Mouse (Mus musculus): ENCODE results near the gene Il31ra. TPM values are rescaled to one million over a fixed set of nuclear protein-coding genes. Genes with fewer than 3 reads are reported as not detected.

Gene Il31ra
- polyA plus RNA-seq, 1 experiment from 2014 or later, result 0.09 TPM

DNA sequence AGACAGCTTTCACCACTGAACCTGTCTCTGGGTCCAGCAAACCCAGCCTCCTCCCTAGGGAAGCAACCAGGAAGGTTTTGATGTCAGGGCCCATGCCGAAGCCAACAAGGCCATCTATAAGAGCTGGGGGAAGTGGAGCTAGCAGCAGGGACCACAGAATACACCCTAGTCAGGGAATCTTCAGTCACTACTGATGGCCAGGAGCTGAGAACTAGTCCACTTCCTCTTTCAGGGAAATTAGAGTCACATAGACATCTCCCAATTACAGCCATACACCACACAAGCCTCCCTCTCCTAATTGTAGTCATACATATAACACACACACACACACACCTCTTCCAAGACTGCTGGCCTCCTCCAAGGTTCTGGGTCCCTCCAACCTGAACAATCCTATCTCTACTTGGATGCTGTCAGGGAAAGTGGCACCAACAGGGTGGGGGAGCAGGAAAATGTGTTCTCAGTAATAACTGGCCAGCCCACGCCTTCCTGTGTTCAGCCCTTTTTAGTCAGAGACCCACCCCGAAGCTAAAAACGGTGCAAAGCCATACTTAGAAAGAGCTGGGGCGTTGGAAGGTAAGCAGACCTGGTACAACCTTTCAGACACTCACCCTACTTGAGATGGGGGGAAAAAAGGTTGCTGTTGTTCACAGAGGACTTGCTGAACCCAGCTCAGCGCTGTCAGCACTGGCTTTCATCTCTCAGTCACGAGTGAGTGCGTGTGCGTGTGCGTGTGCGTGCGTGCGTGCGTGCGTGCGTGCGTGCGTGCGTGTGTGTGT is 83.5 kb downstream of the Il31ra start:
- WGBS, result 92% methylated on average over 19 of the region's 19 CpGs

DNA sequence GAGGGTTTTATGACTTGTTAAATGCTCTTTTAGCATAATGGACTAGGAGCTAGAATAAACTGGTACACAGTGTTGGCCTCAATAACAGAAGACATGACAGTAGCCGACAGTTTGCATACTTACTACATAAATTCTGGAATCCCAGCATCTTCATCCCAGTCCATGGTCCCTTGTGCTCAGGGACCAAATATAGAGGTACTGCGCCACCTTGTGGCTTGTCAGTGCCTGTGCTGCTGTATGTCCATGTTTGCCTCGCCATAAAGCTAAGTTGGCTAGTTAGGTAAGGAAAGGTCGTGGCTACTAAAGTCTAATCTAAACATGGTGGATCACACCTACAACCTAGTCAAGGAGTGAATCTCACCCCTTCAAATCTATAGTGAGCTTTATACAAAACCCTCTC is 84.7 kb downstream of the Il31ra start:
- peak; percentile 54 for ATAC-seq (replicated peaks; ENCODE audit: low FRiP score, low TSS enrichment, low read depth)
- H3K4me1 ChIP-seq (replicated peaks; ENCODE audit: control insufficient read depth, insufficient read depth, low read length), result no peaks in the 10 kb centered on the region
- 29% methylated on average over 4 of the region's 4 CpGs for WGBS
- no peaks in the 10 kb centered on the region for H3K27me3 ChIP-seq (replicated peaks; ENCODE audit: control insufficient read depth, insufficient read depth, low read length)
- H3K27ac ChIP-seq (ENCODE audit: low read depth), result no peak overlapping the region
- H3K9me3 ChIP-seq (ENCODE audit: control insufficient read depth, low read length), result no peaks in the 10 kb centered on the region
- peak; percentile 71 for DNase-seq (ENCODE audit: low spot score)
- no peak overlapping the region for H3K4me2 ChIP-seq (ENCODE audit: low read length)
- no peak overlapping the region for H3K4me3 ChIP-seq (ENCODE audit: low read depth, low read length)
- no peak overlapping the region for H3K9ac ChIP-seq (ENCODE audit: low read length)
- H3K36me3 ChIP-seq (ENCODE audit: control insufficient read depth, insufficient read depth, low read length), result peaks cover 37% of the 10 kb centered on the region

More for the DNA sequence above, 83.5 kb downstream of the Il31ra start:
- ATAC-seq (replicated peaks; ENCODE audit: low FRiP score, low TSS enrichment, low read depth) (no peak), DNase-seq (ENCODE audit: low spot score) (no peak)
- no peak overlapping the region for H3K4me2 ChIP-seq (ENCODE audit: low read length)
- H3K27me3 ChIP-seq (replicated peaks; ENCODE audit: control insufficient read depth, insufficient read depth, low read length), result no peaks in the 10 kb centered on the region
- no peaks in the 10 kb centered on the region for H3K9me3 ChIP-seq (ENCODE audit: control insufficient read depth, low read length)
- H3K4me3 ChIP-seq (ENCODE audit: low read depth, low read length), result no peak overlapping the region
- no peak overlapping the region for H3K27ac ChIP-seq (ENCODE audit: low read depth)
- peaks cover 26% of the 10 kb centered on the region for H3K36me3 ChIP-seq (ENCODE audit: control insufficient read depth, insufficient read depth, low read length)
- H3K4me1 ChIP-seq (replicated peaks; ENCODE audit: control insufficient read depth, insufficient read depth, low read length), result no peaks in the 10 kb centered on the region
- no peak overlapping the region for H3K9ac ChIP-seq (ENCODE audit: low read length)

DNA sequence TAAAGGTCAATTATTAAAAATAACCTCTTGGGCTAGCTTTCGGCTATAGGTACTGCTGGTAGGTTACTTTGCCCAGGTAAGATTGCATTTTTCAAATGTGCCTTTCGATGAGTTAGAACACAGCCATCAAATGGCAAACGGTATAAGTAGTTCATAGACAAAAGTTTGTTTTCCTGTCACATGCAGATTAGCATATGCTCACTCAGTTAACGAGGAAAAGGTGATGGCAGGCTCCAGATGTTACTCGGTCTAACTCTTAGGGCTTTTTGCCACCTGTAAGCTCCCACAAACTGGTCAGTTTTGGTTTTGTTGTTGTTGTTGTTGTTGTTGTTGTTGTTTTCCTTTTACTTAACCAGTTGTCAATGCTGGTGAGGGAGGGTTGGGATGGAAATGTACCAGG is 85.7 kb downstream of the Il31ra start:
- no peaks in the 10 kb centered on the region for H3K4me1 ChIP-seq (replicated peaks; ENCODE audit: control insufficient read depth, insufficient read depth, low read length)
- no peaks in the 10 kb centered on the region for H3K27me3 ChIP-seq (replicated peaks; ENCODE audit: control insufficient read depth, insufficient read depth, low read length)
- no peak overlapping the region for H3K4me3 ChIP-seq (ENCODE audit: low read depth, low read length)
- H3K9ac ChIP-seq (ENCODE audit: low read length), result no peak overlapping the region
- 87% methylated on average over 5 of the region's 5 CpGs for WGBS
- peaks cover 47% of the 10 kb centered on the region for H3K36me3 ChIP-seq (ENCODE audit: control insufficient read depth, insufficient read depth, low read length)
- DNase-seq (ENCODE audit: low spot score) (no peak), ATAC-seq (replicated peaks; ENCODE audit: low FRiP score, low TSS enrichment, low read depth) (no peak)
- H3K27ac ChIP-seq (ENCODE audit: low read depth), result no peak overlapping the region
- H3K4me2 ChIP-seq (ENCODE audit: low read length), result no peak overlapping the region
- no peaks in the 10 kb centered on the region for H3K9me3 ChIP-seq (ENCODE audit: control insufficient read depth, low read length)

DNA sequence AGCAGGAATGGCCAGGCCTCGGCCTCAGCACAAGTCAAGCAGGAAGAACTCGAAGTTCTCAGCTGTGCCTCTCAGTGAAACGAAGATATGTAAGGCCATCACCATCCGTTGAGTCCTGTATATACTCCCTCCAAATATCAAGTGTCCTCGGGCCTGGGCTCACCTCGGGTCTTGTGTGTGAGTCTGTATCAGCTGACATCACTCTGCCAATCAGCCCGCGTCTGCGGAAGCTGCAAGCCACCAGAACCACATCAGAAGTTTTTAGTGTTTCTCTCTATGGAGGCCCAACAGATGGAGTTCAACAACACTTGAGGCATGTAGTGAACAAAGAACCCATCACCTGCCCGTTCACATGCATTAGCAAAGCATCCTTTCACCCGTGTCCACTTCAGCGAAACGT is 86.5 kb downstream of the Il31ra start:
- Histone ChIP-seq H3K4me1 (replicated peaks; ENCODE audit: control insufficient read depth, insufficient read depth, low read length) (no peaks in the 10 kb centered on the region), H3K4me3 (ENCODE audit: low read depth, low read length) (no peak overlapping the region), H3K4me2 (ENCODE audit: low read length) (no peak overlapping the region), H3K27ac (ENCODE audit: low read depth) (no peak overlapping the region), H3K36me3 (ENCODE audit: control insufficient read depth, insufficient read depth, low read length) (peaks cover 55% of the 10 kb centered on the region), H3K9me3 (ENCODE audit: control insufficient read depth, low read length) (no peaks in the 10 kb centered on the region), H3K9ac (ENCODE audit: low read length) (no peak overlapping the region), H3K27me3 (replicated peaks; ENCODE audit: control insufficient read depth, insufficient read depth, low read length) (no peaks in the 10 kb centered on the region)
- DNase-seq (ENCODE audit: low spot score) (no peak), ATAC-seq (replicated peaks; ENCODE audit: low FRiP score, low TSS enrichment, low read depth) (no peak)
- WGBS, result 86% methylated on average over 13 of the region's 13 CpGs

DNA sequence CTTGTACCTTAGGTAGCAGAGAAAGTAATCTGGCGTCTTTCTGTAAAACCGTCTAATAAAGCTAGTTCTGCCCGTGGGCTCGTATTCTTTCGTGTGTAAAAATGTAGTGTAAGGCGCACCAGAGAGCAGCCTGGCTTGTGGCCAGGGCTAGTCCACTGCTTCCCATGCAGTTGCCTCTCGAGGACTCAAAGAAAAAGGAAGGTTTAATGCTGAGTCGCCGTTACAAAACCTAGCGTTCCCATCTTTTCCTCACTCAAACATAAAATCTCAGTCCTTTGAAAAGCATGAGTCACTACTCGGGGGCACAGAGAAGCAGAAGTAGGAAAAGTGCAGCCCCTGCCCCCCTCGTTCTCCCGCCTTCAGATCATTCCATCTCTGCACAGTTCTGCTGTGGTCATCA is 87.4 kb downstream of the Il31ra start:
- Histone ChIP-seq H3K27me3 (replicated peaks; ENCODE audit: control insufficient read depth, insufficient read depth, low read length) (no peaks in the 10 kb centered on the region), H3K4me1 (replicated peaks; ENCODE audit: control insufficient read depth, insufficient read depth, low read length) (no peaks in the 10 kb centered on the region), H3K36me3 (ENCODE audit: control insufficient read depth, insufficient read depth, low read length) (peaks cover 62% of the 10 kb centered on the region), H3K27ac (ENCODE audit: low read depth) (no peak overlapping the region), H3K9ac (ENCODE audit: low read length) (no peak overlapping the region), H3K4me3 (ENCODE audit: low read depth, low read length) (no peak overlapping the region), H3K4me2 (ENCODE audit: low read length) (no peak overlapping the region), H3K9me3 (ENCODE audit: control insufficient read depth, low read length) (no peaks in the 10 kb centered on the region)
- 82% methylated on average over 13 of the region's 13 CpGs for WGBS
- ATAC-seq (replicated peaks; ENCODE audit: low FRiP score, low TSS enrichment, low read depth), result no peak
- DNase-seq (ENCODE audit: low spot score), result no peak

DNA sequence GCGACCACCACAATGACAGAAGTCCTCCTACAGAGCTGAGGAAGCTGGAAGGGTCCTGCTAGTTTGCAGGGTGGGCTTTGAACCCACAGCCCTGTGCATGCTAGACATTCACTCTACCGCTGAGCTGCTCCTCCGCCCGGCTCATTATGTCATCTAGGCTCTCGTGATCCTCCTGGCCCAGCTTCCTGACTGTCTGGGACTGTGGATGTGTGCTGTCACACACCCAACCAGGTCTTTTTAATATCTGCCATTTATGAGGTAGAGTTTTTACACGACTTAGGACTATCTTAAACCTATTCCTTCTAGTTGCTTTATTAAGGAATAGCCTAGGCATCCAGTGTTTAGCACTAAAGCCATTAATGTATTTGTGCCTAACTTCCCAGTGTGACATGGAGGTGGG is 88.7 kb downstream of the Il31ra start:
- 89% methylated on average over 6 of the region's 6 CpGs for WGBS
- no peak overlapping the region for H3K4me3 ChIP-seq (ENCODE audit: low read depth, low read length)
- H3K27ac ChIP-seq (ENCODE audit: low read depth), result no peak overlapping the region
- H3K4me2 ChIP-seq (ENCODE audit: low read length), result no peak overlapping the region
- H3K4me1 ChIP-seq (replicated peaks; ENCODE audit: control insufficient read depth, insufficient read depth, low read length), result no peaks in the 10 kb centered on the region
- no peak overlapping the region for H3K9ac ChIP-seq (ENCODE audit: low read length)
- H3K9me3 ChIP-seq (ENCODE audit: control insufficient read depth, low read length), result no peaks in the 10 kb centered on the region
- peaks cover 76% of the 10 kb centered on the region for H3K36me3 ChIP-seq (ENCODE audit: control insufficient read depth, insufficient read depth, low read length)
- DNase-seq (ENCODE audit: low spot score) (no peak), ATAC-seq (replicated peaks; ENCODE audit: low FRiP score, low TSS enrichment, low read depth) (no peak)
- H3K27me3 ChIP-seq (replicated peaks; ENCODE audit: control insufficient read depth, insufficient read depth, low read length), result no peaks in the 10 kb centered on the region

DNA sequence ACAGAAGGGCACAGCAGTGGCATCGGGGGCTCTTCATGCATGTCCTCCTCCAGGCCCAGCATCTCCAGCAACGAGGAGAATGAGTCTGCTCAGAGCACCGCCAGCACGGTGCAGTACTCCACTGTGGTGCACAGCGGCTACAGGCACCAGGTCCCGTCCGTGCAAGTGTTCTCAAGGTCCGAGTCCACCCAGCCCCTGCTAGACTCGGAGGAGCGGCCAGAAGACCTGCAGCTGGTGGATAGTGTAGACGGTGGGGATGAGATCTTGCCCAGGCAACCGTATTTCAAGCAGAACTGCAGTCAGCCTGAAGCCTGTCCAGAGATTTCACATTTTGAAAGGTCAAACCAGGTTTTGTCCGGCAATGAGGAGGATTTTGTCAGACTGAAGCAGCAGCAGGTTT is 90.3 kb downstream of the Il31ra start:
- peaks cover 91% of the 10 kb centered on the region for H3K36me3 ChIP-seq (ENCODE audit: control insufficient read depth, insufficient read depth, low read length)
- ATAC-seq (replicated peaks; ENCODE audit: low FRiP score, low TSS enrichment, low read depth), result no peak

DNA sequence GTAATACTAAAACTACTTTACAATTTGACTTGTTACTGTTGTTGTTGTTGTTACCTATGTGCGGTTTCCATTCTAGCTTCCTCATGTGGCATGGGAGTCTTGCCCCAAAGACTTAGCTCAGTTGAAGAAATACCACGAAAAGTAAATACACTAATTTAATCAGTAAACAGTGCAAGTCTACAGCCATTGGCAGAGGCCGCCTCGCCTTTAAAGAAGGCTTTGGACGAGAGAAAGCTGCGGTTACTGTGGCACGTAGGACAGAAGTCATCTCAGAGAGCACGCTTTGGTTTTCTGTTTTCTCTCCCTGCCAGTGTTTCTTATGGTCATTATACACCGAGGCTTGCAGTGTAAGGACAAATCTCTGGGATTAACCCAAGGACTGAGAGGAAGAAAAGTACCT is 93.7 kb downstream of the Il31ra start:
- H3K36me3 ChIP-seq (ENCODE audit: control insufficient read depth, insufficient read depth, low read length), result peaks cover 95% of the 10 kb centered on the region
- H3K9ac ChIP-seq (ENCODE audit: low read length), result no peak overlapping the region
- H3K27me3 ChIP-seq (replicated peaks; ENCODE audit: control insufficient read depth, insufficient read depth, low read length), result no peaks in the 10 kb centered on the region
- H3K4me3 ChIP-seq (ENCODE audit: low read depth, low read length), result no peak overlapping the region
- no peaks in the 10 kb centered on the region for H3K4me1 ChIP-seq (replicated peaks; ENCODE audit: control insufficient read depth, insufficient read depth, low read length)
- ATAC-seq (replicated peaks; ENCODE audit: low FRiP score, low TSS enrichment, low read depth), result no peak
- 76% methylated on average over 9 of the region's 9 CpGs for WGBS
- no peak overlapping the region for H3K4me2 ChIP-seq (ENCODE audit: low read length)
- no peaks in the 10 kb centered on the region for H3K9me3 ChIP-seq (ENCODE audit: control insufficient read depth, low read length)
- no peak overlapping the region for H3K27ac ChIP-seq (ENCODE audit: low read depth)
- no peak for DNase-seq (ENCODE audit: low spot score)

More for the DNA sequence above, 90.3 kb downstream of the Il31ra start:
- DNase-seq (ENCODE audit: low spot score), result no peak
- H3K4me1 ChIP-seq (replicated peaks; ENCODE audit: control insufficient read depth, insufficient read depth, low read length), result no peaks in the 10 kb centered on the region
- H3K9ac ChIP-seq (ENCODE audit: low read length), result no peak overlapping the region
- no peak overlapping the region for H3K27ac ChIP-seq (ENCODE audit: low read depth)
- no peaks in the 10 kb centered on the region for H3K9me3 ChIP-seq (ENCODE audit: control insufficient read depth, low read length)
- no peak overlapping the region for H3K4me3 ChIP-seq (ENCODE audit: low read depth, low read length)
- no peaks in the 10 kb centered on the region for H3K27me3 ChIP-seq (replicated peaks; ENCODE audit: control insufficient read depth, insufficient read depth, low read length)
- H3K4me2 ChIP-seq (ENCODE audit: low read length), result no peak overlapping the region
- 92% methylated on average over 13 of the region's 13 CpGs for WGBS

DNA sequence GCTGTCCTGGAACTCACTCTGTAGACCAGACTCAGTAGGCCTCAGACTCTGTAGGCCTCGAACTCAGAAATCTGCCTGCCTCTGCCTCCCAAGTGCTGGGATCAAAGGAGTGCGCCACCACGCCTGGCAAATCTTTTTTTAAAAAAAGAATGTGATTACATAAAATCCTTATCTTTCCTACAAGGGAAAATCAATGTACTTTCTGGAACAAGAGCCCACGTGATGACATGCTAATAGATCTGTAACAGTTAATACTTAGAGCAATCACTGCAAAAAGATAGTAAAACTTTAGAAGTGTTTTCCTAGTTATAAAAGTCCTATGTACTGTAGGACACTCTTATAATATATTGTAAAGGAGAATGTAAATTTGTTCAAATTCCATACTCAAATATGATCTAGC is 94.1 kb downstream of the Il31ra start:
- Histone ChIP-seq H3K36me3 (ENCODE audit: control insufficient read depth, insufficient read depth, low read length) (peaks cover 95% of the 10 kb centered on the region), H3K4me3 (ENCODE audit: low read depth, low read length) (no peak overlapping the region), H3K9ac (ENCODE audit: low read length) (no peak overlapping the region), H3K9me3 (ENCODE audit: control insufficient read depth, low read length) (no peaks in the 10 kb centered on the region), H3K4me2 (ENCODE audit: low read length) (no peak overlapping the region), H3K27me3 (replicated peaks; ENCODE audit: control insufficient read depth, insufficient read depth, low read length) (no peaks in the 10 kb centered on the region), H3K27ac (ENCODE audit: low read depth) (no peak overlapping the region), H3K4me1 (replicated peaks; ENCODE audit: control insufficient read depth, insufficient read depth, low read length) (no peaks in the 10 kb centered on the region)
- 95% methylated on average over 4 of the region's 4 CpGs for WGBS
- ATAC-seq (replicated peaks; ENCODE audit: low FRiP score, low TSS enrichment, low read depth), result no peak
- no peak for DNase-seq (ENCODE audit: low spot score)
